Comparison of ENCODE assay signal across 14 mouse cellular contexts in the genomic region with DNA sequence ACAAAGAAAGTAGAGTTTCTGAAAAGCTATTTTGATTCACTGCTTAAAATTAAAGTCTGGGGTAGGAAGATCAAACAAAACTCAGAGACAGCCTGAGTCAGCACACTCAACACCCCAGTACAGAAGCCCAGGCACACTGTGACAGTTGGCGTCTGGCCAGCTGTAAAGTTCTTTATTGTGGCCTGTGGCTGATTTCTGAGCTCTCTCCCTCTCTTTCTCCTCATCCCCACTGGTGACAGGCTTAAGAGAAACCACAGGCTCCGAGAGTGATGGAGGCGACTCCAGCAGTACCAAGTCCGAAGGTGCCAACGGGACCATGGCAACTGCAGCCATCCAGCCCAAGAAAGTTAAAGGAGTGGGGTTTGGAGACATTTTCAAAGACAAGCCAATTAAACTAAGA.
DNase-seq lines count a peak whose midpoint lies in the region; ATAC-seq lines count a peak whose summit lies in the region.
"Had no signal": no experiment of that assay in that cellular context is flagged by ENCODE, and none has a peak within 500 bp of the region (broad histone marks: within the 10 kb centered on the region; RNA-seq: fewer than 3 reads in every experiment).

No protein-coding gene starts in this region.

- peaks cover 7% of the 10 kb centered on the region; the same call in 1 of the 2 replicates for H3K4me1 ChIP-seq in hindbrain, embryonic 14.5 days (replicated peaks; ENCODE audit: control insufficient read depth, insufficient read depth, low read length)
- H3K4me1 ChIP-seq in hindbrain, embryonic 13.5 days (replicated peaks) = 0 out of 2 replicates have a peak, but pooled peaks cover 5% of the 10 kb centered on the region
- H3K4me1 ChIP-seq in forebrain, embryonic 15.5 days = peaks cover 18% of the 10 kb centered on the region
- H3K4me1 ChIP-seq: liver, embryonic 13.5 days had no signal

- DNase-seq in hindbrain, embryonic 14.5 days (ENCODE audit: low spot score) = no peak
- DNase-seq in lung, postnatal 4 days = peak; percentile 5 to 20
- DNase-seq in lung, postnatal 36 days = no peak
- DNase-seq in CD8-positive naive resting alpha-beta T cell, adult 2 months (ENCODE audit: low read depth in 2 of 2, low spot score in 2 of 2) = peak; percentile 50 to 69
- DNase-seq in layer of hippocampus, postnatal 36 days = no peak
- DNase-seq in frontal cortex, postnatal 25 days (ENCODE audit: low spot score in 2 of 2) = no peak
- DNase-seq: adrenal gland, postnatal 36 days; cerebellum, adult 9-10 months; gastrocnemius, postnatal 25 days; layer of hippocampus, adult 9-11 months; liver, embryonic 13.5 days had no signal

- peak; percentile 55; the same call in 1 of the 2 replicates for ATAC-seq in hindbrain, embryonic 14.5 days (ENCODE audit: low FRiP score)
- ATAC-seq in hindbrain, embryonic 13.5 days (ENCODE audit: low FRiP score) = no peak
- ATAC-seq in forebrain, embryonic 15.5 days (replicated peaks) = 0 out of 2 replicates have a peak, but pooled peaks have one; percentile 38
- ATAC-seq: intestine, embryonic 16.5 days had no signal

- 71% methylated on average over 5 of the region's 5 CpGs for WGBS in hindbrain, embryonic 14.5 days
- WGBS in hindbrain, embryonic 13.5 days = 78% methylated on average over 5 of the region's 5 CpGs
- 51% methylated on average over 5 of the region's 5 CpGs for WGBS in forebrain, embryonic 15.5 days

- no peak overlapping the region for H3K9ac ChIP-seq in hindbrain, embryonic 14.5 days
- no peak overlapping the region for H3K9ac ChIP-seq in hindbrain, embryonic 13.5 days
- no peak overlapping the region for H3K9ac ChIP-seq in forebrain, embryonic 15.5 days (replicated peaks)
- H3K9ac ChIP-seq: liver, embryonic 13.5 days had no signal

- H3K27ac ChIP-seq in hindbrain, embryonic 14.5 days = no peak overlapping the region
- H3K27ac ChIP-seq in hindbrain, embryonic 13.5 days = no peak overlapping the region
- H3K27ac ChIP-seq in forebrain, embryonic 15.5 days (replicated peaks) = no peak overlapping the region
- H3K27ac ChIP-seq: liver, embryonic 13.5 days had no signal

- H3K4me2 ChIP-seq in hindbrain, embryonic 14.5 days (replicated peaks) = no peak overlapping the region
- no peak overlapping the region for H3K4me2 ChIP-seq in hindbrain, embryonic 13.5 days
- H3K4me2 ChIP-seq in forebrain, embryonic 15.5 days (replicated peaks) = no peak overlapping the region
- H3K4me2 ChIP-seq: liver, embryonic 13.5 days had no signal

- H3K27me3 ChIP-seq in hindbrain, embryonic 14.5 days (ENCODE audit: control insufficient read depth, insufficient read depth, low read length) = peaks cover 14% of the 10 kb centered on the region; the same call in 1 of the 2 replicates
- no peaks in the 10 kb centered on the region for H3K27me3 ChIP-seq in hindbrain, embryonic 13.5 days
- H3K27me3 ChIP-seq in forebrain, embryonic 15.5 days = no peaks in the 10 kb centered on the region
- H3K27me3 ChIP-seq: liver, embryonic 13.5 days had no signal

- no peak overlapping the region for H3K4me3 ChIP-seq in hindbrain, embryonic 14.5 days (replicated peaks; ENCODE audit: low read length)
- H3K4me3 ChIP-seq in hindbrain, embryonic 13.5 days = no peak overlapping the region
- H3K4me3 ChIP-seq in forebrain, embryonic 15.5 days = no peak overlapping the region
- H3K4me3 ChIP-seq: liver, embryonic 13.5 days had no signal

- no peaks in the 10 kb centered on the region for H3K9me3 ChIP-seq in hindbrain, embryonic 14.5 days (ENCODE audit: control insufficient read depth, low read length)
- no peaks in the 10 kb centered on the region for H3K9me3 ChIP-seq in hindbrain, embryonic 13.5 days
- no peaks in the 10 kb centered on the region for H3K9me3 ChIP-seq in forebrain, embryonic 15.5 days
- H3K9me3 ChIP-seq: liver, embryonic 13.5 days had no signal

- no peaks in the 10 kb centered on the region for H3K36me3 ChIP-seq in hindbrain, embryonic 14.5 days (replicated peaks; ENCODE audit: control insufficient read depth, insufficient read depth)
- no peaks in the 10 kb centered on the region for H3K36me3 ChIP-seq in hindbrain, embryonic 13.5 days
- no peaks in the 10 kb centered on the region for H3K36me3 ChIP-seq in forebrain, embryonic 15.5 days
- H3K36me3 ChIP-seq: liver, embryonic 13.5 days had no signal

Comparison
In these comparisons a context has a peak if more than half of its experiments do, and no peak if none do; other contexts are left out.
1. DNase-seq: peak in lung, postnatal 4 days (2 of 2) and CD8-positive naive resting alpha-beta T cell, adult 2 months (2 of 2); none in hindbrain, embryonic 14.5 days (single experiment), lung, postnatal 36 days (single experiment), layer of hippocampus, postnatal 36 days (0 of 2) and frontal cortex, postnatal 25 days (0 of 2).